Mouse (Mus musculus): ENCODE measurements around the gene Rnf149.

DNA sequence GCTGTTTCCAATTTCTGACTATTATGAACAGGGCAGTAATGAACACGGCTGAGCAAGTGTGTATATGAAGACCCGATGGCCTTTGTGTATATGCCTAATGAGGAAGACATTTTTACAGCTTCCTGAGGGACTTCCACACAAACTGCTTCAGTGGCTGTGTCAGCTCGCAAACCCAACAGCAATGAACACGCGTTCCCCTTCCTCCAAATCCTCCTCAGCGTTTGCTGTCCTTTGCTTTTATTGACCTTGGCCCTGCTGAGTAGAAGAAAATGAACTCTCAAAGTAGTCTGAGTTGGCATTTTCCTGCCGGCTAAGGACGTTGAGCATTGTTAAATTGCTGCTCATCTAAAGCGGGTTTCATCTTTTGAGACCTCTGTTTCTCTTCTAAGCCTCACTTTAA is 8.2 kb upstream of the Rnf149 start:
- no peak for TF ChIP-seq CTCF (IDR thresholded peaks at IDR 0.05; ENCODE audit: low read depth)
- TF ChIP-seq EP300 (optimal IDR thresholded peaks at IDR 0.05), result no peak
